Mouse (Mus musculus) liver, embryonic 16.5 days (tissue): ENCODE data around the gene Mrps18b. TPM values are rescaled to one million over a fixed set of nuclear protein-coding genes. Genes with fewer than 3 reads are reported as not detected.
A peak's percentile ranks its signal among the peaks of the same experiment; 100 is the strongest.
"Not testable (repeated sequence)": the region's sequence is repeated elsewhere in the genome, so short reads cannot be mapped to it uniquely, and the experiment has no call there.

Source experiments
- ATAC-seq: fragments of 200-750 bp; cut with Nextera tagmentation; 2 replicates; pipeline ENCODE4 v1.8.0; 2017; ENCODE audit warnings: low read depth, mild to moderate bottlenecking, moderate number of reproducible peaks, moderate library complexity
- H3K27ac ChIP-seq: fragments of 300-500 bp; sonication (generic); 2 replicates; pipeline ENCODE4 v1.5.1; 2014; ENCODE audit warnings: mild to moderate bottlenecking, low read length
- H3K27me3 ChIP-seq: fragments of 300-500 bp; sonication (generic); 2 replicates; pipeline ENCODE4 v1.6.1; 2014; ENCODE audit warnings: low read depth, low read length, mixed read lengths; ENCODE audit not compliant: control insufficient read depth, insufficient read depth
- H3K36me3 ChIP-seq: fragments of 300-500 bp; sonication (generic); 2 replicates; pipeline ENCODE4 v1.6.1; 2014; ENCODE audit warnings: mild to moderate bottlenecking; ENCODE audit not compliant: control insufficient read depth, insufficient read depth
- H3K4me1 ChIP-seq: fragments of 300-500 bp; sonication (generic); 2 replicates; pipeline ENCODE4 v1.6.1; 2014; ENCODE audit warnings: low read depth, low read length, mixed read lengths; ENCODE audit not compliant: control insufficient read depth
- H3K4me2 ChIP-seq: fragments of 300-500 bp; sonication (generic); 2 replicates; pipeline ENCODE4 v1.6.1; 2014; ENCODE audit warnings: low read depth, low read length, mixed read lengths
- H3K4me3 ChIP-seq: fragments of 300-500 bp; sonication (generic); 2 replicates; pipeline ENCODE4 v1.5.1; 2014; ENCODE audit warnings: low read depth, mild to moderate bottlenecking, low read length
- H3K9ac ChIP-seq: fragments of 300-500 bp; sonication (generic); 2 replicates; pipeline ENCODE4 v1.6.1; 2014; ENCODE audit warnings: low read depth, low read length
- H3K9me3 ChIP-seq: fragments of 300-500 bp; sonication (generic); replicated peaks from 2 replicates; pipeline ENCODE4 v1.6.1; 2016; ENCODE audit warnings: low read length; ENCODE audit not compliant: control insufficient read depth
- WGBS: fragments of 180-500 bp; shearing (Covaris S2); extraction: QIAGEN DNeasy Blood & Tissue Kit; methylation state at CpG from one replicate; pipeline ENCODE4 v1.1.7; 2014; ENCODE audit not compliant: insufficient replicate concordance; 5-methylcytosine and 5-hydroxymethylcytosine counted together
- polyA plus RNA-seq: library from polyadenylated mRNA; unstranded; fragments of >200 nt; fragmentation: Nextera tagmentation; extraction: Ambion mirVana; gene quantifications from 2 replicates; pipeline ENCODE4 v1.2.1, GENCODE M21; 2015

Gene Mrps18b
- polyA plus RNA-seq, result 56.3 and 60.9 TPM in 2 replicates

DNA sequence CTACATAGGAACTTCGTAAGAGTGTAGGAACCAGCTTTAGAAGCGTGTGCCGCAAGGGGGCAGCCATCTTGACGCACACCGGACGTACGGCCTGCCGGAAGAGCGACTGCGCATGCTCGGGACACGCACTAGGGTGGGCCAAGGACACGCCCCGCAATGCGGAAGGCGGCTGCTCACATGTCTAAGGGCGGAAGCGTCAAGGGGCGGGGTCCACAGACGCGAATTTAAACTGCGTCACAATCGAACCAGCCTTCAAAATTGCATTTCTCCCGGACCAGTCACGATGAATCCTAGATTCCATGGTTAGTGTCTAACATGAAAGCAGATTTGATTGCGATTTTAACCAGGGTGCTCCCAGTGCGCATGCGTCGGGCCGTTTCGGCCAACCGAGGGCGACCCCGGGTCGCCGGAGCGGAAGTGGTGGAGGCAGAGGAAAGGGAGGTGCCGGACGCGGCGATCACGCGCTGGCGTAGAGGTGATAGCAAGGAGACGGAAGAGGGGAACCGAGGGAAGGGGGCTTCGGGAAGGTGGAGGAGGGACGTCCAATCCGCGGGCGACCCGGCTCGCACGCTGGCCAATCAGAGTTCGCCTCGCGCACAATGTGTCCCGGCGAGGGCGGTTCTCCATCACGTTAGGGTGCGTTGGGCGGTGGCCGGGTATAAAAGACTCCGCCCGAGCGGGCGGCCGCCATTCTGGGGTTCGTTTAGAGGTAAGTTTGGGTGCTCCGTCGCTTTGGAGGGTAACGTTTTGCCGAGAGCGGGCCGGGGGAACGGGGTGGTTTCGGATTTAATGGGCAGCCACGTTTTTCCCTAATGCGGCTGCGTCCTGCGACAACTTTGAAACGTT is at the start of gene Mrps18b, which contains the start of gene Ppp1r10:
Gene Mrps18b (minus strand): TSS at position 93 of the 846 bp plus-strand sequence.
Gene Ppp1r10 (plus strand): TSS at position 138 of the 846 bp plus-strand sequence.
- H3K4me1 ChIP-seq, result peaks cover 39% of the 10 kb centered on the region
- H3K36me3 ChIP-seq, result peaks cover 19% of the 10 kb centered on the region
- under 1% methylated on average over 83 of the region's 83 CpGs for WGBS
- H3K9me3 ChIP-seq, result no peaks in the 10 kb centered on the region
- H3K9ac ChIP-seq, result peak within 1 kb of the TSS; percentile 85
- H3K27ac ChIP-seq, result peak within 1 kb of the TSS; percentile 95
- peak; percentile 87 for ATAC-seq
- H3K4me2 ChIP-seq, result peak within 1 kb of the TSS; percentile 93
- peak within 1 kb of the TSS; percentile 89 for H3K4me3 ChIP-seq
- H3K27me3 ChIP-seq, result no peaks in the 10 kb centered on the region

DNA sequence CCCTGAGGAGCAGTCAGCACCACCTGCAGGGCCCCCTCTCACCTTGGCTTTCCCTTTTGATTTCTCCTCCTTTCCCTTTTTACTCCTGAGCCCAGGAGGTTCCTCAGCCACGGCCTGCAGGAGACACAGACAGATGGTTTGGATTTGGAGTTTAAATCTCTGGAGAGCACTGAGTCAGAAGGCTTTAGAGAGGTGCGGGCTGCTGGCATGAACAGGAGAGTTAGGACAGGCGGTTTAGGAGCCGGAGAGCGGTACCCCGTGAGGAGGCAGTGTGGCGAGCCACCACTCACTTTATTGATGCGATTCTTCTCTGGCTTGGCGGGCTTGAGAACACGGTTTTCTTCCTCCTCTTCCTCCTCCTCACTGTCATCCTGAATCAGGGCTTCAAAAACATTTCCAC is 47.1 kb upstream of the Mrps18b start:
- no peak overlapping the region for H3K4me2 ChIP-seq
- WGBS, result 81% methylated on average over 10 of the region's 10 CpGs
- H3K4me1 ChIP-seq, result peaks cover 12% of the 10 kb centered on the region
- no peak overlapping the region for H3K4me3 ChIP-seq
- no peak for ATAC-seq
- H3K9ac ChIP-seq, result no peak overlapping the region
- H3K27ac ChIP-seq, result no peak overlapping the region
- H3K27me3 ChIP-seq, result no peaks in the 10 kb centered on the region
- peaks cover 58% of the 10 kb centered on the region for H3K36me3 ChIP-seq
- H3K9me3 ChIP-seq, result no peaks in the 10 kb centered on the region

DNA sequence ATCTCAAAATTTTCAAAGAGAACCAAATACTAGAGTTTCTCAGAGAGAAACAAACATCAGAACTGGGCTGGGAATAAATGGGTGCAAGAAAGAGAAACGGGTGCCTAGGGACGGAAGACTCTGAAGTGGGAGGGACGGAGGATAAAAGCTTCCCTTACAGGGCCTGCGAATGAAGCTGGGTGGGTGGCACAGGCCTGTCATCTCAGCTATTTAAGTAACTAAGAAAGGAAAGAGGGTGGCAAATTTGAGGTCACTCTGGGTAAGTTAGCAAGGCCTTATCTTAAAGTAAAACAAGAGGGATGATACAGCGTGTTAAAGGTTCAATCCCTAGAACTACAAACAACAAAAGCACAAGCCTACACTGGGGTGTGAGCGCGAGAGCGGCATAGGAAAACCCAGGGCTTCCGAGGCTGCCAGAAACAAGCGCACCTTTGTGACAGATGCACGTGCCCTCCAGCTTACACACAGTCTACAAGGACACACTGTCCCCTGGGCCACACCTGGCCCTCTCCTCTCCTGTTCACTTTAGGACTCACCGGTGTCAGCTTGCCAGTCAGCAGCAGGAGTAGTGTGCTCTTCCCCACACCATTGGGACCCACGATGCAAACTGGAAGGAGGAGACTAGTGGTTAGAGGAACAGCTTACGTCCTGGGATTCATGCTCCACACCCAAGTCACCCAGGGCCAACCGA is 42.5 kb upstream of the Mrps18b start:
- Histone ChIP-seq H3K27ac (no peak overlapping the region), H3K4me1 (no peaks in the 10 kb centered on the region), H3K9ac (no peak overlapping the region), H3K4me3 (no peak overlapping the region), H3K9me3 (no peaks in the 10 kb centered on the region), H3K4me2 (no peak overlapping the region), H3K36me3 (peaks cover 71% of the 10 kb centered on the region), H3K27me3 (no peaks in the 10 kb centered on the region)
- no peak for ATAC-seq
- 90% methylated on average over 15 of the region's 15 CpGs for WGBS

DNA sequence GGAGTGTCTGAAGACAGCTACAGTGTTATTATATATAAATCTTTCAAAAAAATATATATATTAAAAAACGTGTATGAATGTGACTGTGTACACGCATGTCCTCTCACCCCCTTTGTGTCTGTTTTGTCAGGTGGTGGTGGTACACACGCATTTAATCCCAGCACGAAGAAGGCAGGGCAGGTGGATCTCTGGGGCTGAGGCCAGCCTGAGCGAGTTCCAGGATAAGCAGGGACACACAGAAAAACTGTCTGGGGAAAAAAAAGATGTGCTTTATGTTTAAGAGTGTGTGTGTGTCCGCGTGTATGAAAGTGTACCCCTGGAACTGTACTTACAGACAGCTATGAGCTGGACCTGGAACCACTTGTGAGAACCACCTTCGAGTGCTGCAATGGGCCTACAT is 38.5 kb upstream of the Mrps18b start:
- Histone ChIP-seq H3K4me1 (no peaks in the 10 kb centered on the region), H3K27me3 (no peaks in the 10 kb centered on the region), H3K4me2 (no peak overlapping the region), H3K36me3 (peaks cover 34% of the 10 kb centered on the region), H3K4me3 (no peak overlapping the region), H3K9me3 (no peaks in the 10 kb centered on the region), H3K27ac (no peak overlapping the region), H3K9ac (no peak overlapping the region)
- 72% methylated on average over 8 of the region's 8 CpGs for WGBS
- no peak for ATAC-seq

DNA sequence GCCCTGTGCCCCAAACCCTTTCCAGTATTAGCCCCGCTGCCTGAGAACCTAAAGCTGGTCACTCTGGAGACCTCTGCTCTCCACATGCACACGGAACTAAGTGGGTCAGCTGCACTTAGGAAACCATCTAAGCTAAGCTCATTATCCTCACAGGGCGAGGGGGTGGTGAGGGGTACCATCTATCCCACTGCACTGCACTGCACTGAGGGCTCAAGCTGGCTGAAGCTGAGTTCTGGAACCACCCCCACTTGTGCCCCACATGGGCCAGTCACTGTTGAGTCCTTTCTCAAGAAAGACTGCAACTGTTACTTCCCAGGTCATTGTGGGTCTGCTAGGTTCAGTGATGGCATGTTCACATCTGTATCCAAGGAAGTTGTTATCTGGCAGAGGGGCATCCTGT is 36.4 kb upstream of the Mrps18b start:
- H3K36me3 ChIP-seq, result peaks cover 13% of the 10 kb centered on the region
- WGBS, result 53% methylated on average over 2 of the region's 3 CpGs
- H3K4me3 ChIP-seq, H3K9me3 ChIP-seq, H3K4me2 ChIP-seq, H3K27ac ChIP-seq, H3K9ac ChIP-seq, H3K4me1 ChIP-seq, H3K27me3 ChIP-seq, ATAC-seq: not testable (repeated sequence)

DNA sequence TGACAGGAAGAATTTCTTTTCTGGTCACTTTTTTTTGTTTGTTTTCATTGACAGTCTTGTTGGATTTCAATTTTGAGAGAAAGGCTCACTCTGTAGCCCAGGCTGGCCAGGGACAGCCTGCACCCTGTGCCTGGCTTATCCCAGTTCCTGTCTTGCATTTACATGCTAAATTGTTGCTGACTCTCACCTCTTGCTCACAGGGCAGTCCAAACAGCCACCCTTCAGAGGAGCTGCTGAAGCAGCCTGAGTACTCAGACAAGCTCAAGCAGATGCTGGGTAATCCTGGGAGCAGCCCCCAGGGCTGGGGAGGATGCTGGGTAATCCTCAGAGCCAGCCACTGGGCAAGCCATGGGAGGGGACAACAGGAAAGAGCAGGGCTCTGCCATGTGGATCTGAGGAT is 34.8 kb upstream of the Mrps18b start:
- H3K9ac ChIP-seq, H3K27me3 ChIP-seq, H3K4me1 ChIP-seq, ATAC-seq, H3K9me3 ChIP-seq, H3K4me3 ChIP-seq, H3K27ac ChIP-seq, H3K36me3 ChIP-seq, H3K4me2 ChIP-seq: not testable (repeated sequence)

DNA sequence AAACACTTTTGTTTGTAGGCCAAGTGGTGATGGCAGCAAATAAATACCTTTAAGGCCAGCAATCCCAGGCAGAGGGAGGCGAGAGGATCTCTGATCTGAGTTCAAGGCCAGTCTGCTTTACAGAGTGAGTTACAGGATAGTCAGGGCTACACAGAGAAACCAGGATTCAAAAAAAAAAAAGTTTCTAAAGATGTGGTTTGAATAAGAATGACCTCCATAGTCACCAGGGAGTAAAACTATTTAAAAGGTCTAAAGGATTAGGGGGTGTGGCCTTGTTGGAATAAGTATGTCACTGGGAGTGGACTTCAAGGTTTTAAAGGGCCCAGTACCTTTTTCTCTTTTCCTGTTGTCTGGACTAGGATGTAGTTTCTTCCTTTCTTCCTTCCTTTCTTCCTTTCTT is 23.8 kb upstream of the Mrps18b start:
- Histone ChIP-seq H3K9ac (no peak overlapping the region), H3K36me3 (no peaks in the 10 kb centered on the region), H3K4me3 (no peak overlapping the region), H3K27ac (no peak overlapping the region), H3K27me3 (no peaks in the 10 kb centered on the region), H3K4me1 (no peaks in the 10 kb centered on the region), H3K4me2 (no peak overlapping the region), H3K9me3 (no peaks in the 10 kb centered on the region)
- no peak for ATAC-seq
- WGBS, result 53% methylated on average over 1 of the region's 1 CpGs

DNA sequence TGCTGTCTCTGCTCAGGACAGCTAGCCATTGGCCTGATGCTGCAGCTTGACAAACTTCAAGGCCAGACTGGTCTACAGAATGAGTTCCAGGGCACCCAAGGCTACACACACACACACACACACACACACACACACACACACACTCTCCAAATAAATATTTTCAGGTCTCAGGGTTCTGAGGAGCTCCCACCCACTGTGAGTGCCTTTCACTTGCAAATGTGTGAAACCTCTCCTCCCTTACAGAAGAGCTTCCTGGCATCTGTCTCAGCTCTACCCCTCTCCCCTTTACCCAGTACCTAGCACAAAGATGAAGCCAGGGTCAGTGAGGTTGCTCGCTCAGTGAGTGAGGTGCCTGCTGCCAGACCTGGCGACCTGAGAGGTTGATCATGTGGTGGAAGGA is 22.9 kb upstream of the Mrps18b start:
- WGBS, result 52% methylated on average over 2 of the region's 2 CpGs
- Histone ChIP-seq H3K4me1 (no peaks in the 10 kb centered on the region), H3K4me3 (no peak overlapping the region), H3K9ac (no peak overlapping the region), H3K4me2 (no peak overlapping the region), H3K9me3 (no peaks in the 10 kb centered on the region), H3K27me3 (no peaks in the 10 kb centered on the region), H3K36me3 (no peaks in the 10 kb centered on the region), H3K27ac (no peak overlapping the region)
- no peak for ATAC-seq
